Mouse (Mus musculus) lung, postnatal 0 days (tissue): ENCODE results near the gene Cald1. TPM values are rescaled to one million over a fixed set of nuclear protein-coding genes. Genes with fewer than 3 reads are reported as not detected.
A peak's percentile ranks its signal among the peaks of the same experiment; 100 is the strongest.

ENCODE experiments used
- ATAC-seq: fragments of 200-750 bp; cut with Nextera tagmentation; 2 replicates; pipeline ENCODE4 v1.8.0; 2017; ENCODE audit warnings: moderate library complexity
- DNase-seq: peaks from one replicate; pipeline ENCODE4 v3.0.0-alpha.2; 2016; ENCODE audit warnings: low spot score
- H3K27ac ChIP-seq: fragments of 300-500 bp; sonication (generic); 2 replicates; pipeline ENCODE4 v1.5.1; 2014; ENCODE audit warnings: antibody characterized with exemption, mild to moderate bottlenecking, low read length, mixed read lengths
- H3K27me3 ChIP-seq: fragments of 300-500 bp; sonication (generic); replicated peaks from 2 replicates; pipeline ENCODE4 v1.6.1; 2014; ENCODE audit warnings: low read length, mixed read lengths; ENCODE audit not compliant: insufficient read depth
- H3K36me3 ChIP-seq: fragments of 300-500 bp; sonication (generic); 2 replicates; pipeline ENCODE4 v1.6.1; 2014; ENCODE audit warnings: low read length, mixed read lengths; ENCODE audit not compliant: insufficient read depth
- H3K4me1 ChIP-seq: fragments of 300-500 bp; sonication (generic); 2 replicates; pipeline ENCODE4 v1.6.1; 2014; ENCODE audit warnings: antibody characterized with exemption, low read depth, low read length, mixed read lengths; ENCODE audit not compliant: insufficient read depth
- H3K4me2 ChIP-seq: fragments of 300-500 bp; sonication (generic); replicated peaks from 2 replicates; pipeline ENCODE4 v1.6.1; 2014; ENCODE audit warnings: low read depth, mild to moderate bottlenecking, low read length, moderate library complexity, mixed read lengths
- H3K4me3 ChIP-seq: fragments of 300-500 bp; sonication (generic); 2 replicates; pipeline ENCODE4 v1.5.1; 2014; ENCODE audit warnings: low read depth, low read length
- H3K9ac ChIP-seq: fragments of 300-500 bp; sonication (generic); replicated peaks from 2 replicates; pipeline ENCODE4 v1.6.1; 2014; ENCODE audit warnings: low read depth, mild to moderate bottlenecking
- H3K9me3 ChIP-seq: fragments of 300-500 bp; sonication (generic); 2 replicates; pipeline ENCODE4 v1.6.1; 2016; ENCODE audit warnings: low read length, mixed read lengths
- CTCF ChIP-seq: IDR thresholded peaks from 2 replicates; pipeline ENCODE4 v1.5.1; 2016; ENCODE audit warnings: antibody characterized with exemption, mild to moderate bottlenecking
- EP300 ChIP-seq: IDR thresholded peaks from 2 replicates; pipeline ENCODE4 v1.6.1; 2016; ENCODE audit warnings: antibody characterized with exemption, mild to moderate bottlenecking, control low read depth
- WGBS: fragments of 180-500 bp; shearing (Covaris S2); extraction: QIAGEN DNeasy Blood & Tissue Kit; methylation state at CpG from one replicate; pipeline ENCODE4 v1.1.7; 2014; 5-methylcytosine and 5-hydroxymethylcytosine counted together
- polyA plus RNA-seq: library from polyadenylated mRNA; unstranded; fragments of >200 nt; fragmentation: Nextera tagmentation; extraction: Ambion mirVana; gene quantifications from 2 replicates; pipeline ENCODE4 v1.2.1, GENCODE M21; 2015

Cald1 gene
- polyA plus RNA-seq, 1 experiment from 2014 or later = 249 TPM

GRCm38 (mm10) chr6:34608603-34609002 lies 10.3 kb downstream of the Cald1 start:
- ATAC-seq = peak; percentile 64
- peaks cover 9% of the 10 kb centered on the region; the same call in 1 of the 2 replicates for H3K4me1 ChIP-seq
- no peak overlapping the region for H3K4me3 ChIP-seq
- no peaks in the 10 kb centered on the region for H3K36me3 ChIP-seq
- H3K27ac ChIP-seq = no peak overlapping the region
- 77% methylated on average over 3 of the region's 3 CpGs for WGBS
- no peak overlapping the region for H3K9ac ChIP-seq
- H3K4me2 ChIP-seq = no peak overlapping the region
- peak; percentile 66 for DNase-seq
- H3K9me3 ChIP-seq = no peaks in the 10 kb centered on the region
- TF ChIP-seq EP300 (no peak), CTCF (no peak)
- H3K27me3 ChIP-seq = no peaks in the 10 kb centered on the region

- no peaks in the 10 kb centered on the region for H3K36me3 ChIP-seq
- TF ChIP-seq CTCF = no peak
- TF ChIP-seq EP300 = peak; percentile 75
- H3K27me3 ChIP-seq = no peaks in the 10 kb centered on the region
- H3K4me2 ChIP-seq = peak overlapping the region; percentile 42
- WGBS = 19% methylated on average over 24 of the region's 24 CpGs
- H3K4me1 ChIP-seq = peaks cover 4% of the 10 kb centered on the region; the same call in 1 of the 2 replicates
- peak; percentile 79 for ATAC-seq
- DNase-seq = peak; percentile 85
- peak overlapping the region; percentile 70 for H3K27ac ChIP-seq
- no peaks in the 10 kb centered on the region for H3K9me3 ChIP-seq
- peak overlapping the region; percentile 1; the same call in 1 of the 2 replicates for H3K4me3 ChIP-seq
- peak overlapping the region; percentile 20; the same call in 1 of the 2 replicates for H3K9ac ChIP-seq
Observed at GRCm38 (mm10) chr6:34609892-34610829, 11.9 kb downstream of the Cald1 start.

GRCm38 (mm10) chr6:34613122-34613521 lies 14.8 kb downstream of the Cald1 start:
- Histone ChIP-seq H3K4me2 (no peak overlapping the region), H3K9ac (no peak overlapping the region), H3K27me3 (no peaks in the 10 kb centered on the region), H3K4me1 (peaks cover 4% of the 10 kb centered on the region; the same call in 1 of the 2 replicates), H3K9me3 (no peaks in the 10 kb centered on the region), H3K4me3 (no peak overlapping the region), H3K27ac (no peak overlapping the region), H3K36me3 (no peaks in the 10 kb centered on the region)
- TF ChIP-seq CTCF (no peak), EP300 (no peak)
- DNase-seq = no peak
- WGBS = 81% methylated on average over 5 of the region's 5 CpGs
- ATAC-seq = no peak

GRCm38 (mm10) chr6:34615419-34615818 lies 17.1 kb downstream of the Cald1 start:
- WGBS = 82% methylated on average over 3 of the region's 3 CpGs
- no peak overlapping the region for H3K4me3 ChIP-seq
- H3K4me1 ChIP-seq = peaks cover 4% of the 10 kb centered on the region; the same call in 1 of the 2 replicates
- no peak for ATAC-seq
- no peaks in the 10 kb centered on the region for H3K27me3 ChIP-seq
- DNase-seq = no peak
- H3K9ac ChIP-seq = no peak overlapping the region
- H3K27ac ChIP-seq = no peak overlapping the region
- no peak for TF ChIP-seq EP300
- no peak for TF ChIP-seq CTCF
- no peak overlapping the region for H3K4me2 ChIP-seq
- no peaks in the 10 kb centered on the region for H3K9me3 ChIP-seq
- H3K36me3 ChIP-seq = no peaks in the 10 kb centered on the region

DNA sequence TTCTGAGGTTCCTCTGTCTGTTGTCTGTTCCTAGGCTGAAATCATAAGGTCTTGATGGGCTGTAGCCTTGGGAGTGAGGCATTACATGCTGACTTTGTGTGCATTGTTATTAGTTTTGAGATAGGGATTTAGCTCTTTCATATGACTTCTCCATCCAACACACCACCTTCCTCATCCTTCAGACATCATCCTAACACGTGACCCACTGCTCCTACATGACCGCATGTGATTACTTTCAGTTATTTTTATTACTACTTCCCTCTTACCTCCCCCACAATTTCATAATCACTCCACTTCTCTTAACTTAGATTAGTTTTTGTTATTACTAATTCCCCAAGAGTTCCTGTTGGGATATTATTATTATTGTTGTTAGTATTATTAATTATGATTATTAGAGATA lies 21.2 kb downstream of the Cald1 start:
- Histone ChIP-seq H3K4me1 (peaks cover 7% of the 10 kb centered on the region), H3K27ac (no peak overlapping the region), H3K27me3 (no peaks in the 10 kb centered on the region), H3K4me3 (no peak overlapping the region), H3K9me3 (no peaks in the 10 kb centered on the region), H3K4me2 (no peak overlapping the region), H3K36me3 (no peaks in the 10 kb centered on the region), H3K9ac (no peak overlapping the region)
- DNase-seq (no peak), ATAC-seq (no peak)
- no peak for TF ChIP-seq CTCF
- no peak for TF ChIP-seq EP300
- WGBS = 47% methylated on average over 2 of the region's 2 CpGs

- no peak overlapping the region for H3K4me3 ChIP-seq
- no peaks in the 10 kb centered on the region for H3K36me3 ChIP-seq
- H3K27ac ChIP-seq = no peak overlapping the region
- no peak overlapping the region for H3K4me2 ChIP-seq
- peaks cover 7% of the 10 kb centered on the region for H3K4me1 ChIP-seq
- WGBS = 42% methylated on average over 1 of the region's 1 CpGs
- H3K27me3 ChIP-seq = no peaks in the 10 kb centered on the region
- no peak; the same call in 1 of the 2 replicates for ATAC-seq
- TF ChIP-seq EP300 (no peak), CTCF (no peak)
- no peak for DNase-seq
- no peaks in the 10 kb centered on the region for H3K9me3 ChIP-seq
- no peak overlapping the region for H3K9ac ChIP-seq
Observed at GRCm38 (mm10) chr6:34620242-34620641, 21.9 kb downstream of the Cald1 start.
